Mouse (Mus musculus) embryo, embryonic 11.5 days (tissue): ENCODE results near the gene Igsf9.

Experiments used
- DNase-seq: peaks from one replicate; pipeline ENCODE4 v3.0.0-alpha.2; 2012; ENCODE audit warnings: low read depth, low spot score

Gene Igsf9

GRCm38 (mm10) chr1:172496030-172496429, 14.4 kb downstream of the Igsf9 start:
- DNase-seq = no peak

- no peak for DNase-seq
Measured at GRCm38 (mm10) chr1:172497428-172497827, 15.8 kb downstream of the Igsf9 start.

- no peak for DNase-seq
Measured at GRCm38 (mm10) chr1:172499765-172500441, 18.3 kb downstream of the Igsf9 start, which contains the start of gene Tagln2. Gene Tagln2 (plus strand): TSS chr1:172500047.

- no peak for DNase-seq
Measured at GRCm38 (mm10) chr1:172500451-172501370, 19.1 kb downstream of the Igsf9 start.

GRCm38 (mm10) chr1:172501371-172502144, 20.0 kb downstream of the Igsf9 start:
- DNase-seq = no peak

- DNase-seq = no peak
Measured at GRCm38 (mm10) chr1:172502145-172503110, 20.8 kb downstream of the Igsf9 start.

- DNase-seq = no peak
Measured at GRCm38 (mm10) chr1:172503111-172503997, 21.8 kb downstream of the Igsf9 start.

- DNase-seq = no peak
Measured at GRCm38 (mm10) chr1:172504756-172505155, 23.2 kb downstream of the Igsf9 start.

GRCm38 (mm10) chr1:172507001-172507400, 25.4 kb downstream of the Igsf9 start:
- no peak for DNase-seq

- DNase-seq = no peak
Measured at GRCm38 (mm10) chr1:172507701-172508100, 26.1 kb downstream of the Igsf9 start.

- no peak for DNase-seq
Measured at GRCm38 (mm10) chr1:172508172-172508571, 26.6 kb downstream of the Igsf9 start.

GRCm38 (mm10) chr1:172509235-172509634, 27.6 kb downstream of the Igsf9 start:
- DNase-seq = no peak

GRCm38 (mm10) chr1:172509983-172510382, 28.4 kb downstream of the Igsf9 start:
- DNase-seq = no peak

- DNase-seq = no peak
Measured at GRCm38 (mm10) chr1:172510421-172510972, 28.9 kb downstream of the Igsf9 start.

GRCm38 (mm10) chr1:172512962-172513361, 31.4 kb downstream of the Igsf9 start:
- no peak for DNase-seq

GRCm38 (mm10) chr1:172513525-172514212, 32.1 kb downstream of the Igsf9 start:
- no peak for DNase-seq

GRCm38 (mm10) chr1:172514213-172514529, 32.6 kb downstream of the Igsf9 start:
- DNase-seq = no peak

GRCm38 (mm10) chr1:172514551-172515268, 33.1 kb downstream of the Igsf9 start:
- DNase-seq = no peak
